Mouse (Mus musculus) left cerebral cortex, postnatal 36 days (tissue): ENCODE measurements at regions not wholly inside any gene's neighbourhood (a gene's known extent, or its start where the extent isn't known, plus 50 kb on each side); places are given as distances from the start of the nearest gene placed in this dataset.

Experiments used
- DNase-seq, 2 experiments: peaks; one replicate each; pipeline ENCODE4 v3.0.0; 2021 to 2022; ENCODE audit warnings: low spot score in 2 of 2, mixed read lengths in 1 of 2
- intact Hi-C: fragments of 180-260 bp; cut with DNase I; formaldehyde crosslinking; loops from one replicate; pipeline ENCODE4 v1.15.1; 2025

- intact Hi-C loops, result no loop called here
- no peak for DNase-seq
Observed at GRCm38 (mm10) chr2:148519689-148520290, 76.4 kb upstream of the Cd93 start.

GRCm38 (mm10) chr2:148517906-148518305, 74.5 kb upstream of the Cd93 start:
- intact Hi-C loops, result no loop called here
- DNase-seq, result no peak

DNA sequence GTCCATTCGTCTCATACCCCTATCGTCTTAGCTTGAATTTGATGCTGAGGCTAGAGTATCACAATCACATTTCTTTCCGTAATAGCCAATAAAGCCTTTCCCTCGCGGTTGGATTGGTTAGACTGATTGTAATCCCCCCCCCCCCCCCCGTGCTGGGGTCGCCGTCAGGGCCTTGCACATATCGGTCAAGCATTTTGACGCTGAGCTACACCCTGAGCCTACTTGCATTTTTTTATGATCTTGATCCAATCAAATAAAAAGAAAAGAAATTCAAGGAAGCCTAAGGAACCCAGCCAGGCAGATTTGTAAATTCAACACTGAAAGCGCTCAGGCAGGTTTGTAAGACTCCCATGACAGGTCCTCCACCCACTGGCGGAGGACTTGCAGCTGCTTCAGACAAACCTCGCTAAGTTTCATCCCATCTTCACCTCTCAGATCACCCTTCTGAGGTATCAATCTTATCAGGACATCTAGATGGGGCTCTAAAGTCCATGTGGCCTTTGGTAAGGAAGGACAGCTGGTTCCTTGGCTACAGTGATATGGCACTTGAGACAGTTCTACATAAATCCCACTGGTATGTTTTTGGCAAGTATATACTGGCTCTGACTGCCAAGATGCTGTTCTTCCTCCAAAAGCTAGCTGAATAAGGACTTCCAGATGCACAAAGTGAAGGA, 66.8 kb upstream of the Cd93 start:
- peak in 1 of 2 experiments; percentile 18 for DNase-seq
- intact Hi-C loops, result no loop called here

GRCm38 (mm10) chr2:148509357-148509756, 66.0 kb upstream of the Cd93 start:
- no peak for DNase-seq
- intact Hi-C loops, result no loop called here

- intact Hi-C loops, result no loop called here
- DNase-seq, result no peak
Observed at GRCm38 (mm10) chr2:148507523-148507922, 64.2 kb upstream of the Cd93 start.

GRCm38 (mm10) chr2:148506966-148507365, 63.6 kb upstream of the Cd93 start:
- intact Hi-C loops, result no loop called here
- DNase-seq, result no peak

DNA sequence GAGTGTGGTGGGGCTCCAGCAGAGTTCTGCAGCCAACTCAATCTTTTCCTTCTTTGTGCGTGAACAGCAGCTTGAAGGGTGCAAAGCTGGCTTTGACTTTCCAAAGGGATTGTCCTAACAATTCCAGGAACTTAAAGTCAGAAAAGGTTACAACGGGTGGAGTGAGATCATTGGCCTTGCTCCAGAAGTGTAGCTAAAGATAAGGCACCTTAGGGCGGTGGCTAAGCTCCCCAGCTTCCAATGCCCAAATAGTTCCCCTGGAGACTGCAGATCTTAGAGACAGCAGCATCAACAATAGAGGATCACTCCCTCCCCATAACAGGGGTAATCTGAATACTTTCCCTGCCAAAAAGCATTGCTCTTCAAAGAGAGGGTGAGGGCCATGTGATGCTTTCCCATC, 62.3 kb upstream of the Cd93 start:
- intact Hi-C loops, result no loop called here
- no peak for DNase-seq

DNA sequence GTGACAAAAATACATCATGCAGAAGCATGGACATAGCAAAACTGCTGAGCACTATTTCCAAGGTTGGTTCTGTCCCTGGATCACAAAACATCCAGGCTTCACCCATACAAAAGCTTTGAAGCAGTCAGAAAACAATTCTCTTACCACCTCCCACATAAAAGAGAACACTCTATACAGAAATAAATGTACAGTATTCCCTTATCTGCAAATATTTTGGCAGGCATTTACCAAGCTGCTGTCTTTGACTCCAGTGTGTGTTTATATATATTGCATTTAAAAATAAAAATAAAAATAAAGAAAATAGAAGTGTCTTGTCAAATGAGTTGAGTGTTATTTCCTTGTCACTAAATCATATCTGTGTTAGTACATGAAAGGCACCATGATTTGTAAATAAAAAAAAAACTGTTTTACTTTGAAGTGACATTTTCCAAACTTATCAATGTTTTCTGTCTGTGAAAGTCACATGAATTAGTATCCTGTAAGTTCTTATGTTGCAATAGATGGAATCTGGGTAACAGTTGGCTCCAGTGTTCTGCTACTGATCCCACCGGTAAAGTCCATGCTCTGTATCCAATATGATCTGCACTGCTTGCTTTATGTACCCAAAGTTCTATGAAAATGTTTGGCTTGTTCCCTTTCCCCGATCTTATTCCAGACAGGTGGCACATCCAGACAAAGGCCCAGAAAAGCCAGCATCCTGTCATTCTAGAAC, 59.9 kb upstream of the Cd93 start:
- intact Hi-C loops, result no loop called here
- DNase-seq, result no peak

- intact Hi-C loops, result no loop called here
- DNase-seq, result no peak
Observed at GRCm38 (mm10) chr2:148502321-148502720, 59.0 kb upstream of the Cd93 start.

GRCm38 (mm10) chr2:148500235-148500936, 57.0 kb upstream of the Cd93 start:
- DNase-seq, result no peak
- intact Hi-C loops, result no loop called here

DNA sequence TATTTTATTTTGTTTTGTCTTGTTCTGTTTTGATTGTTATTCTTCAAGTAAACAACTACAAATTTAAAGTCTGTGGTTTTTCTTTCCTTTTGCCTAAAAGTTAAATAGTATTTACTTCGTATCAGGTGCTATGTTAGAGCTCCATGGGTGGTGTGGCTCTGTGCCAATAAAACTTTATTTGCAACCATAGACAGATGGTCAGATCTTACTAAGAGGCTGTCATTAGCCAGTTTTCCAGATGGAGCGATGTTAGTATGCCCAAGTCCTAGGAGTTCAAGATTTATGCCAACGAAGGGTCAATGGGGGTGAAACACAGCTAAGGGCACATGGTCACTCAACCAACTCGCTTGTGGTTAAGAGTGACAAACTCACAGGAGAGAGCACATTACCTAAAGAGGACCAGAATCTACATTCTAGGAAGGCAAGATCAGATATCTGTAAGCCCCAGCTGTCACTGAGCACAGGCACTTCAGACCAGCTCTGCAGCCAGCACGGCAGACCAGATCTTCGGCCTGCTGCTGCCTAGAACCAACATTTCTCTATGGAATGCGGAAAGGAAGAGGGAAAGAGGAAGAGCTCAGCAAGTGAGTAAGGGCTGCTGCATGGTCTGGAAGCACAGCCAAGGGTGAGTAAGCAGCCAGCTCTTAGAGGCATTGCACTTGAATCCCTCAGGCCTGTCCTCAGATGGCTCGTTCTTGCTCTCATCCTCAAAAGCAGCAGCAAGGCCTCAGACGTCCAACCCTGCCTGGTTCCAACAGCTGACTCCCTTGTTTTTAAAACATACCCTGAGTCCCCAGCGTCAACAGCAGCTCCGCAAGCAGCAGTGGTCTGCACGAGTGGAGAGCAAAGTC, 54.3 kb upstream of the Cd93 start:
- DNase-seq, result no peak
- intact Hi-C loops, result no loop called here

- DNase-seq, result no peak
- intact Hi-C loops, result no loop called here
Observed at GRCm38 (mm10) chr2:148496151-148497040, 53.0 kb upstream of the Cd93 start.

- intact Hi-C loops, result no loop called here
- no peak for DNase-seq
Observed at GRCm38 (mm10) chr2:148495485-148495884, 52.1 kb upstream of the Cd93 start.

- intact Hi-C loops, result no loop called here
- no peak for DNase-seq
Observed at GRCm38 (mm10) chr2:148493281-148493680, 49.9 kb upstream of the Cd93 start.
